Mouse (Mus musculus): Measurements from ENCODE around the gene Dzip1l. TPM values are rescaled to one million over a fixed set of nuclear protein-coding genes. Genes with fewer than 3 reads are reported as not detected.

Dzip1l gene
- polyA plus RNA-seq, 1 experiment, result 0.54 TPM

GRCm38 (mm10) chr9:99645416-99645815, 16.1 kb downstream of the Dzip1l start:
- TF ChIP-seq CTCF (IDR thresholded peaks at IDR 0.05; ENCODE audit: control insufficient read depth, insufficient read depth, insufficient replicate concordance, low read depth, low read length) (no peak), POLR2A (IDR thresholded peaks at IDR 0.05; ENCODE audit: control insufficient read depth, low read depth, low read length) (no peak)
- Histone ChIP-seq H3K27me3 (ENCODE audit: control insufficient read depth, insufficient read depth, low read length) (no peaks in the 10 kb centered on the region), H3K27ac (ENCODE audit: control insufficient read depth, insufficient read depth, low read depth, low read length) (no peak overlapping the region), H3K36me3 (ENCODE audit: control insufficient read depth, insufficient read depth, low read length) (no peaks in the 10 kb centered on the region), H3K4me1 (ENCODE audit: control insufficient read depth, insufficient read depth, low read length) (no peaks in the 10 kb centered on the region), H3K4me3 (ENCODE audit: control insufficient read depth, low read depth, low read length) (no peak overlapping the region)

DNA sequence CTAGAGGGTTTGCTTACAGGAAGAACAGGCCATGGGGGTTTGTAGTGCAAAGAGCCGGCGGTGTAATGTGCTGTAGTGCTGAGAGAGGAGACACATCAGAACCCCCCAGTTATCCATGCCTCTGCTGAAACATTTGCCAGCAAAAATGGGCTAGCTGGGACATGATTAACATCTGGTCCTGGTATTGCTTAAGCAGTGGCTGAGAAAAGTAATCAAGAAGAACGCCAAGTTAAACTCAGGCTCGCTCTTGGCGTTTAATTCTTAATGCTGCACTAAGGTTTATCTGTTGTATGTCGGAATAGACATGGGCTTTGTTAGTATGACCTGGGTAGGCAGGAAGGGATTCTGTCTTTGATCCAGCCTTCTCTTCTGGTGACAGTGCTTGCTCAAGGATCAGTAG, 16.8 kb downstream of the Dzip1l start:
- Histone ChIP-seq H3K4me1 (ENCODE audit: control insufficient read depth, insufficient read depth, low read length) (no peaks in the 10 kb centered on the region), H3K36me3 (ENCODE audit: control insufficient read depth, insufficient read depth, low read length) (no peaks in the 10 kb centered on the region), H3K27me3 (ENCODE audit: control insufficient read depth, insufficient read depth, low read length) (no peaks in the 10 kb centered on the region), H3K4me3 (ENCODE audit: control insufficient read depth, low read depth, low read length) (no peak overlapping the region), H3K27ac (ENCODE audit: control insufficient read depth, insufficient read depth, low read depth, low read length) (no peak overlapping the region)
- TF ChIP-seq POLR2A (IDR thresholded peaks at IDR 0.05; ENCODE audit: control insufficient read depth, low read depth, low read length), result no peak
- no peak for TF ChIP-seq CTCF (IDR thresholded peaks at IDR 0.05; ENCODE audit: control insufficient read depth, insufficient read depth, insufficient replicate concordance, low read depth, low read length)

GRCm38 (mm10) chr9:99660756-99661155, 31.5 kb downstream of the Dzip1l start:
- no peaks in the 10 kb centered on the region for H3K4me1 ChIP-seq (ENCODE audit: control insufficient read depth, insufficient read depth, low read length)
- no peaks in the 10 kb centered on the region for H3K36me3 ChIP-seq (ENCODE audit: control insufficient read depth, insufficient read depth, low read length)
- no peaks in the 10 kb centered on the region for H3K27me3 ChIP-seq (ENCODE audit: control insufficient read depth, insufficient read depth, low read length)
- no peak overlapping the region for H3K4me3 ChIP-seq (ENCODE audit: control insufficient read depth, low read depth, low read length)
- TF ChIP-seq POLR2A (IDR thresholded peaks at IDR 0.05; ENCODE audit: control insufficient read depth, low read depth, low read length), result no peak
- no peak for TF ChIP-seq CTCF (IDR thresholded peaks at IDR 0.05; ENCODE audit: control insufficient read depth, insufficient read depth, insufficient replicate concordance, low read depth, low read length)
- no peak overlapping the region for H3K27ac ChIP-seq (ENCODE audit: control insufficient read depth, insufficient read depth, low read depth, low read length)

- H3K4me3 ChIP-seq (ENCODE audit: control insufficient read depth, low read depth, low read length), result no peak overlapping the region
- H3K27ac ChIP-seq (ENCODE audit: control insufficient read depth, insufficient read depth, low read depth, low read length), result no peak overlapping the region
- TF ChIP-seq POLR2A (IDR thresholded peaks at IDR 0.05; ENCODE audit: control insufficient read depth, low read depth, low read length) (no peak), CTCF (IDR thresholded peaks at IDR 0.05; ENCODE audit: control insufficient read depth, insufficient read depth, insufficient replicate concordance, low read depth, low read length) (no peak)
- no peaks in the 10 kb centered on the region for H3K27me3 ChIP-seq (ENCODE audit: control insufficient read depth, insufficient read depth, low read length)
- no peaks in the 10 kb centered on the region for H3K36me3 ChIP-seq (ENCODE audit: control insufficient read depth, insufficient read depth, low read length)
- no peaks in the 10 kb centered on the region for H3K4me1 ChIP-seq (ENCODE audit: control insufficient read depth, insufficient read depth, low read length)
Observed at GRCm38 (mm10) chr9:99661606-99662166, 32.4 kb downstream of the Dzip1l start.

DNA sequence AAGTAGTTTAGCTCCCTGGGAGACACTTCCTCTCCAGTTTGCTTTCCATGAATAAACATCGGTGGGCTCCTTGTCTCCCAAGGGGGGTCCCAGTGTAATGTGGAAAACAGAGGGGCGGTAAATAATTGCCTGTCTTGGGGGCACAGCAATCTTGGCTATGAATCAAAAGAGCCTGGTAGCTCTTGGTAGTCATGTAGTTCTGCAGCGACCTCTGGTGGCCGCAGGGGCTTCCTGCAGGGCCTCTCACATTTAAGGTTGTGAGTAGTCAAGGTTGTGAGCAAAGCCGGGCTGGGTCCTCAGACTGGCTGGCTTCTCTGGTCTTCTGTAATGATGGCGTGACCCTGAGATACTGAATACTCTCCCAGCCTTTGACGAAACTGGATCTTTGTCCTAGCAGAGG, 33.1 kb downstream of the Dzip1l start:
- Histone ChIP-seq H3K36me3 (ENCODE audit: control insufficient read depth, insufficient read depth, low read length) (no peaks in the 10 kb centered on the region), H3K4me1 (ENCODE audit: control insufficient read depth, insufficient read depth, low read length) (no peaks in the 10 kb centered on the region), H3K27ac (ENCODE audit: control insufficient read depth, insufficient read depth, low read depth, low read length) (no peak overlapping the region), H3K27me3 (ENCODE audit: control insufficient read depth, insufficient read depth, low read length) (no peaks in the 10 kb centered on the region), H3K4me3 (ENCODE audit: control insufficient read depth, low read depth, low read length) (no peak overlapping the region)
- no peak for TF ChIP-seq POLR2A (IDR thresholded peaks at IDR 0.05; ENCODE audit: control insufficient read depth, low read depth, low read length)
- peak; percentile 81 for TF ChIP-seq CTCF (IDR thresholded peaks at IDR 0.05; ENCODE audit: control insufficient read depth, insufficient read depth, insufficient replicate concordance, low read depth, low read length)

GRCm38 (mm10) chr9:99662887-99663286, 33.6 kb downstream of the Dzip1l start:
- Histone ChIP-seq H3K4me1 (ENCODE audit: control insufficient read depth, insufficient read depth, low read length) (no peaks in the 10 kb centered on the region), H3K27me3 (ENCODE audit: control insufficient read depth, insufficient read depth, low read length) (no peaks in the 10 kb centered on the region), H3K4me3 (ENCODE audit: control insufficient read depth, low read depth, low read length) (no peak overlapping the region), H3K27ac (ENCODE audit: control insufficient read depth, insufficient read depth, low read depth, low read length) (no peak overlapping the region), H3K36me3 (ENCODE audit: control insufficient read depth, insufficient read depth, low read length) (no peaks in the 10 kb centered on the region)
- TF ChIP-seq CTCF (IDR thresholded peaks at IDR 0.05; ENCODE audit: control insufficient read depth, insufficient read depth, insufficient replicate concordance, low read depth, low read length), result no peak
- no peak for TF ChIP-seq POLR2A (IDR thresholded peaks at IDR 0.05; ENCODE audit: control insufficient read depth, low read depth, low read length)

GRCm38 (mm10) chr9:99667596-99667995, 38.3 kb downstream of the Dzip1l start:
- Histone ChIP-seq H3K27ac (ENCODE audit: control insufficient read depth, insufficient read depth, low read depth, low read length) (no peak overlapping the region), H3K27me3 (ENCODE audit: control insufficient read depth, insufficient read depth, low read length) (no peaks in the 10 kb centered on the region), H3K4me3 (ENCODE audit: control insufficient read depth, low read depth, low read length) (no peak overlapping the region), H3K36me3 (ENCODE audit: control insufficient read depth, insufficient read depth, low read length) (no peaks in the 10 kb centered on the region), H3K4me1 (ENCODE audit: control insufficient read depth, insufficient read depth, low read length) (no peaks in the 10 kb centered on the region)
- TF ChIP-seq POLR2A (IDR thresholded peaks at IDR 0.05; ENCODE audit: control insufficient read depth, low read depth, low read length) (no peak), CTCF (IDR thresholded peaks at IDR 0.05; ENCODE audit: control insufficient read depth, insufficient read depth, insufficient replicate concordance, low read depth, low read length) (no peak)

DNA sequence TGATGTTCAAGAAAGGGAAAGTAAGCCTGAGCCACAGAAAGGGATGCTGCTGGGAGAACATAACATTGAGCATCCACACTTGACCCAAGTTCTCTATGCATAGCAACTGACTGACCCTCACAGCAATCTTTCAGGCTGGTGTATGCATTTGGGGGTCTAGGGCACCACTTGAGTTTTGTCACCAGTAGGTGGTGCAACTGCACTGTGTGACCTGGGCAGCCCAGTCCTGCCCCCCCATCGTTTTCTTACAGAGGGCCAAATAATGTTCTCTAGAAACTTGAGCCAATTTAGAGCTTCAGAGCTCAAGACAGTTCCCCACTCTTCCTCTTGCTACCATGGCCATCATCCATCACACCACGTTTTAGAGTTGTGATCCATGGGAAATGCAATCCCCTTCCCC, 42.3 kb downstream of the Dzip1l start:
- no peaks in the 10 kb centered on the region for H3K27me3 ChIP-seq (ENCODE audit: control insufficient read depth, insufficient read depth, low read length)
- no peaks in the 10 kb centered on the region for H3K36me3 ChIP-seq (ENCODE audit: control insufficient read depth, insufficient read depth, low read length)
- TF ChIP-seq CTCF (IDR thresholded peaks at IDR 0.05; ENCODE audit: control insufficient read depth, insufficient read depth, insufficient replicate concordance, low read depth, low read length), result no peak
- no peak overlapping the region for H3K4me3 ChIP-seq (ENCODE audit: control insufficient read depth, low read depth, low read length)
- H3K4me1 ChIP-seq (ENCODE audit: control insufficient read depth, insufficient read depth, low read length), result no peaks in the 10 kb centered on the region
- no peak overlapping the region for H3K27ac ChIP-seq (ENCODE audit: control insufficient read depth, insufficient read depth, low read depth, low read length)
